Mouse (Mus musculus) megakaryocyte, embryonic 14.5 days (primary cell): Measurements from ENCODE around the gene Rbm8a.

Experiments used
- FLI1 ChIP-seq: IDR thresholded peaks from 2 replicates; pipeline ENCODE4 v1.6.1; 2012; ENCODE audit warnings: low read length, inconsistent platforms, mixed read lengths
- GATA1 ChIP-seq: IDR thresholded peaks from 3 replicates; pipeline ENCODE4 v1.6.1; 2012; ENCODE audit warnings: mixed read lengths, low read length, inconsistent platforms, borderline replicate concordance

GRCm38 (mm10) chr3:96678456-96678855 lies 48.7 kb downstream of the Rbm8a start:
- no peak for TF ChIP-seq GATA1
- no peak for TF ChIP-seq FLI1
